Mouse (Mus musculus) CD4-positive, CD25-positive, alpha-beta regulatory T cell, adult 9 weeks (primary cell): ENCODE data around the gene Jakmip3. TPM values are rescaled to one million over a fixed set of nuclear protein-coding genes. Genes with fewer than 3 reads are reported as not detected.

Experiments used
- polyA plus RNA-seq: library from polyadenylated mRNA; unstranded; fragments of 100-300 nt; shearing (Covaris generic); gene quantifications from one replicate; pipeline ENCODE4 v1.2.1, GENCODE M21; 2017

The Jakmip3 gene
- not detected for polyA plus RNA-seq

GRCm38 (mm10) chr7:138940612-138941461 is at the start of gene Jakmip3:
TSS of gene Jakmip3 (plus strand) at chr7:138940730.

GRCm38 (mm10) chr7:138909277-138910192 is 31.0 kb upstream of the Jakmip3 start, which contains the start of gene Bnip3:
TSS of gene Bnip3 (minus strand) at chr7:138909519.

GRCm38 (mm10) chr7:139085629-139086194 is 145.2 kb downstream of the Jakmip3 start, which contains the start of gene Dpysl4:
TSS of gene Dpysl4 (plus strand) at chr7:139086001.

Other genes with a start within 250 kb of the Jakmip3 start
- 10.0 TPM for gene Ppp2r2d, start 94.7 kb upstream of the Jakmip3 start, polyA plus RNA-seq
- gene Mapk1ip1, start 94.5 kb upstream of the Jakmip3 start, polyA plus RNA-seq = 22.9 TPM
- 18.5 TPM for gene Bnip3, start 31.2 kb upstream of the Jakmip3 start, polyA plus RNA-seq
- not detected for gene Dpysl4, start 145.3 kb downstream of the Jakmip3 start, polyA plus RNA-seq